Mouse (Mus musculus): ENCODE data around the gene Chia1. TPM values are rescaled to one million over a fixed set of nuclear protein-coding genes. Genes with fewer than 3 reads are reported as not detected.
"Not testable (repeated sequence)": the region's sequence is repeated elsewhere in the genome, so short reads cannot be mapped to it uniquely, and the experiment has no call there.

Gene Chia1
- total RNA-seq (2022): not detected

DNA sequence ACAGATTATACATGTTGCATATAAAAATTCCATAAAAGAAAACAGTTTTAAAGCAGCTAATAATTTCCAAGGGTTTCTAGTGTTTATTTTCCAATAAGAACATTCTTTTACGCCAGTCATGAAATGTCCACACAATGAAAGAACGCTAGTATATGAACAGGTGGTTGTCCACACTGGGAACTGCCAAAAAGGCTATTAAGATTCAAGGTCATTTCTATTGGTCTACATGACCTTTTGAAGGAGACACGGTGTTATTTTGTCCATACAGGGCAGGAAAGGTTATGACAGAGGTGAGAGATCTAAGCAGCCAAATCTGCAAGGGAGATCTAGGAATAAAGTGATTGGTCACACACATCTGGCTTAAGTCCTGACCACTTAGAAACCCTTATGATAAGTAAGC, at the start of gene Chia1:
Gene Chia1 (plus strand): TSS at position 301 of the 400 bp plus-strand sequence.
- DNase-seq: no peak

- not testable (repeated sequence) for DNase-seq
Observed at GRCm38 (mm10) chr3:106067707-106068106, 45.3 kb upstream of the Chia1 start.

- no peak for DNase-seq
Observed at GRCm38 (mm10) chr3:106070994-106071393, 42.0 kb upstream of the Chia1 start.

- no peak for DNase-seq
Observed at GRCm38 (mm10) chr3:106074824-106075223, 38.2 kb upstream of the Chia1 start.

- no peak for DNase-seq
Observed at GRCm38 (mm10) chr3:106126999-106127398, 14.0 kb downstream of the Chia1 start.

- DNase-seq: no peak
Observed at GRCm38 (mm10) chr3:106128807-106129493, 15.9 kb downstream of the Chia1 start.

- no peak for DNase-seq
Observed at GRCm38 (mm10) chr3:106131690-106132089, 18.7 kb downstream of the Chia1 start.

GRCm38 (mm10) chr3:106144081-106144480, 31.1 kb downstream of the Chia1 start:
- no peak for DNase-seq

GRCm38 (mm10) chr3:106154413-106154812, 41.4 kb downstream of the Chia1 start:
- DNase-seq: no peak

GRCm38 (mm10) chr3:106167464-106167863, 54.4 kb downstream of the Chia1 start, which contains the start of gene Chil3:
Chil3 (minus strand) TSS chr3:106167564.
- no peak for DNase-seq

GRCm38 (mm10) chr3:106170522-106171053, 57.6 kb downstream of the Chia1 start:
- DNase-seq: no peak

DNA sequence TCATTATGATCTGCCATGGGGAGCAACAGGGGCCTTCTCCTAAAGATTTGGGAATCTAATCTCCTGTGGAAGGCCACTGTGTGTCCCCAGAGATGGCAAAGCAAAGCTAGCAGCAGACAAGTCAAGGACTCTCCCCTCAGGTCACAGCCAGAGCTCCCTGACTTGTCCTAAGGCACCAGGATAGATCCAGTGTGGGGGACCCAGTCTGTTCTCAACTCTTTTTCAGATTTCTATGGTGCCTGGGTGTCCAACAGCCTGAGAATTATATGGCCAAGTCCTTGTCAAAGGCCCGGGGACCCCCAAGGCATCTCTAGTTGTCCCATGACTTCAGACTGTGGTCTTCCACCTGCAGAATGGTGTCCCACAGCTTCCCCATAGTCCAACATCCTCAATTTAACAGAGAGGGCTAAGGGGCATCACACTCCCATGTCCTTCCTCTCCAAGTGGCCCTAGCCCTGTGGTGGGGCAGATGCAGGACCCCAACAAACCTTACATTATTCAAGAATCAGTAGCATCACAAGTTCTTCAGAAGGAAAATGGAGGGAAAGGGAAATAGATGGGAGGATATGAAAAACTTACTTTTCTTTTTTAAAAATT, 58.2 kb downstream of the Chia1 start:
- DNase-seq: no peak

- not testable (repeated sequence) for DNase-seq
Observed at GRCm38 (mm10) chr3:106172506-106172905, 59.5 kb downstream of the Chia1 start.

DNA sequence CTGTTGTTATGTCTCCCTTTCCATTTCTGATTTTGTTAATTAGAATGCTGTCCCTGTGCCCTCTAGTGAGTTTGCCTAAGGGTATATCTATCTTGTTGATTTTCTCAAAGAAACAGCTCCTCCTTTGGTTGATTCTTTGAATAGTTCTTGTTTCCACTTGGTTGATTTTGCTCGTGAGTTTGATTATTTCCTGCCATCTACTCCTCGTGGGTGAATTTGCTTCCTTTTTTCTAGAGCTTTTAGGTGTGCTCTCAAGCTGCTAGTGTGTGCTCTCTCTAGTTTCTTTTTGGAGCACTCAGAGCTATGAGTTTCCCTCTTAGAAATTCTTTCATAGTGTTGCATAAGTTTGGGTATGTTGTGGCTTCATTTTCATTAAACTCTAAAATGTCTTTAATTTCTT, 61.9 kb downstream of the Chia1 start:
- DNase-seq: not testable (repeated sequence)

GRCm38 (mm10) chr3:106177509-106178189, 64.6 kb downstream of the Chia1 start:
- DNase-seq: no peak

Other genes with a start within 250 kb of the Chia1 start
- under 1 TPM in 2 of 4 experiments, not detected in 2; 0.27 to 0.46 TPM for gene Adora3, start 242.4 kb upstream of the Chia1 start, total RNA-seq (2022)
- gene Tmigd3, start 242.3 kb upstream of the Chia1 start, total RNA-seq (2022): not detected
- 1 to 10 TPM in 3 of 4 experiments, under 1 TPM in 1; 0.24 to 1.7 (median 1.2) TPM for gene I830077J02Rik, start 180.6 kb upstream of the Chia1 start, total RNA-seq (2022)
- 10 to 100 TPM; 64.5 to 75.9 (median 73.4) TPM for gene Wdr77, start 153.9 kb upstream of the Chia1 start, total RNA-seq (2022)
- 100 to 1,000 TPM; 224 to 294 (median 271) TPM for gene Atp5f1, start 153.1 kb upstream of the Chia1 start, total RNA-seq (2022)
- gene Ovgp1, start 139.5 kb upstream of the Chia1 start, total RNA-seq (2022): 1 to 10 TPM in 3 of 4 experiments, under 1 TPM in 1; 0.93 to 2.4 (median 1.6) TPM
- not detected for gene Pifo, start 98.6 kb upstream of the Chia1 start, total RNA-seq (2022)
- not detected for gene Chil5, start 80.4 kb upstream of the Chia1 start, total RNA-seq (2022)
- 1 to 10 TPM in 1 of 4 experiments, under 1 TPM in 2, not detected in 1; 0.32 to 2.1 (median 0.67) TPM for gene Chil3, start 54.3 kb downstream of the Chia1 start, total RNA-seq (2022)
- gene Chil4, start 106.3 kb downstream of the Chia1 start, total RNA-seq (2022): not detected